Mouse (Mus musculus) G1E (cell line): ENCODE measurements around the gene Pik3c2b. TPM values are rescaled to one million over a fixed set of nuclear protein-coding genes. Genes with fewer than 3 reads are reported as not detected.
"Not testable (repeated sequence)": the region's sequence is repeated elsewhere in the genome, so short reads cannot be mapped to it uniquely, and the experiment has no call there.

ENCODE experiments used
- ATAC-seq: 2 replicates; pipeline ENCODE4 v1.8.0; 2016; ENCODE audit warnings: mild to moderate bottlenecking; ENCODE audit not compliant: insufficient number of reproducible peaks, poor library complexity, low FRiP score, severe bottlenecking; ENCODE audit errors: extremely low read depth
- DNase-seq: peaks from one replicate; pipeline ENCODE4 v3.0.0; 2012; ENCODE audit warnings: low spot score
- H3K27me3 ChIP-seq: 2 replicates; pipeline ENCODE4 v1.6.1; 2012; ENCODE audit warnings: mild to moderate bottlenecking, low read length, inconsistent platforms; ENCODE audit not compliant: insufficient read depth
- H3K36me3 ChIP-seq: replicated peaks from 2 replicates; pipeline ENCODE3; 2012; ENCODE audit warnings: mild to moderate bottlenecking, inconsistent platforms
- H3K4me1 ChIP-seq: 2 replicates; pipeline ENCODE4 v1.6.1; 2012; ENCODE audit warnings: low read depth, low read length, inconsistent platforms, mixed read lengths; ENCODE audit not compliant: insufficient read depth
- H3K4me3 ChIP-seq: 2 replicates; pipeline ENCODE4 v1.5.1; 2012; ENCODE audit warnings: low read depth, mild to moderate bottlenecking, inconsistent platforms, low read length, moderate library complexity, mixed read lengths
- H3K9me3 ChIP-seq: replicated peaks from 2 replicates; pipeline ENCODE4 v1.6.1; 2012; ENCODE audit warnings: inconsistent platforms
- CTCF ChIP-seq: IDR thresholded peaks from 2 replicates; pipeline ENCODE4 v1.5.1; 2012; ENCODE audit warnings: low read depth, low read length, inconsistent platforms, mixed read lengths
- GATA1 ChIP-seq: IDR thresholded peaks from 2 replicates; pipeline ENCODE4 v1.6.1; 2012; ENCODE audit warnings: borderline replicate concordance, low read length, inconsistent platforms, mixed read lengths
- GATA2 ChIP-seq: IDR thresholded peaks from 2 replicates; pipeline ENCODE4 v1.6.1; 2012; ENCODE audit warnings: low read depth, low read length, inconsistent platforms, borderline replicate concordance
- POLR2AphosphoS5 ChIP-seq: IDR thresholded peaks from 2 replicates; pipeline ENCODE4 v1.6.1; 2012; ENCODE audit warnings: low read depth, low read length, inconsistent platforms; ENCODE audit not compliant: insufficient replicate concordance
- TAL1 ChIP-seq: conservative IDR thresholded peaks from 2 replicates; pipeline ENCODE4 v1.6.1; 2012; ENCODE audit warnings: low read depth, low read length, inconsistent platforms, mixed read lengths
- polyA plus RNA-seq: library from polyadenylated mRNA; stranded (reverse); fragments of >175 nt; gene quantifications from 2 replicates; pipeline ENCODE4 v1.2.3, GENCODE M21; 2012
- total RNA-seq, 2 experiments: library from RNA; stranded (forward) in 1 of 2; stranded (reverse) in 1 of 2; fragments of 200-1000 nt in 1 of 2; fragments of >200 nt in 1 of 2; fragmentation: Nextera tagmentation in 1 of 2; gene quantifications; 2 replicates each; pipeline ENCODE4 v1.2.3; 2014 to 2017

Pik3c2b gene
- total and polyA plus RNA-seq, 3 experiments: 0.27 TPM; not detected in 2

GRCm38 (mm10) chr1:133024426-133024825, 21.0 kb upstream of the Pik3c2b start:
- ATAC-seq (no peak), DNase-seq (no peak)
- H3K36me3 ChIP-seq: peaks cover 19% of the 10 kb centered on the region
- TF ChIP-seq TAL1: no peak
- no peaks in the 10 kb centered on the region for H3K27me3 ChIP-seq
- H3K4me3 ChIP-seq: peak overlapping the region; percentile 88
- peaks cover 54% of the 10 kb centered on the region for H3K4me1 ChIP-seq
- no peaks in the 10 kb centered on the region for H3K9me3 ChIP-seq

DNA sequence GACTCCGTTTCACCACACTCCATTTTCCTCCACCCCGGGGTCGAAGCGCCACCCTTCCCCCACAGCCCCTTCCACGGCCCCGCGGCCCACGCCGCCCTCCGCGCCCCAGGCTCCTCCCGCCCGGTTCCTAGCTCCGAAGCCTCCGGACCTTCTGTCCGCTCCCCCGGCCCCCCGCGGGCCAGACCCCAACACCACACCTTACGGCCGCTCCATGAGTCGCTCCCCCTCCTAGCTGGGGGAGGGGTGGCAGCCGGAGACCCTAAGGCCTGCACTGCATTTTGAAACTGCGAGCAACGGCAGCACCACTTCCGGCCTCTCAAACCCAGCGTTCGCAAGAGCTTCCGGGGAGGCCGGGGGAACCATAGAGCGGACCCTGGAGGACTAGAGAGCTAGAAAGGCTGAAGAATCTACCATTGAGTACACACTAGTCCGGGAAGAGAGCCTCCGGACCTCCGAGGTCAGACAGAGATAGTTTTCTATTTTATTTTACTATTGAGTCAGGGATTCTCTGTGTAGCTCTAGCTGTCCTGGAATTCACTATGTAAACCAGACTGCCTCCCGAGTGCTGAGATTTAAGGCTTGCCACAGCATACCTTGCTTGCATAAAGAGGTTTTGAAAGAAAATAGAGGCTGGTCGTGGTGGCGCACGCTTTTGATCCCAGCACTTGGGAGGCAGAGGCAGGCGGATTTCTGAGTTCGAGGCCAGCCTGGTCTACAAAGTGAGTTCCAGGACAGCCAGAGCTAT, 20.2 kb upstream of the Pik3c2b start:
- Histone ChIP-seq H3K4me1 (peaks cover 47% of the 10 kb centered on the region), H3K4me3 (peak overlapping the region; percentile 88), H3K36me3 (peaks cover 16% of the 10 kb centered on the region), H3K9me3 (no peaks in the 10 kb centered on the region), H3K27me3 (no peaks in the 10 kb centered on the region)
- TF ChIP-seq GATA1 (no peak), TAL1 (no peak), POLR2AphosphoS5 (no peak), CTCF (no peak), GATA2 (no peak)
- peak; percentile 97 for DNase-seq
- peak; percentile 97 for ATAC-seq

DNA sequence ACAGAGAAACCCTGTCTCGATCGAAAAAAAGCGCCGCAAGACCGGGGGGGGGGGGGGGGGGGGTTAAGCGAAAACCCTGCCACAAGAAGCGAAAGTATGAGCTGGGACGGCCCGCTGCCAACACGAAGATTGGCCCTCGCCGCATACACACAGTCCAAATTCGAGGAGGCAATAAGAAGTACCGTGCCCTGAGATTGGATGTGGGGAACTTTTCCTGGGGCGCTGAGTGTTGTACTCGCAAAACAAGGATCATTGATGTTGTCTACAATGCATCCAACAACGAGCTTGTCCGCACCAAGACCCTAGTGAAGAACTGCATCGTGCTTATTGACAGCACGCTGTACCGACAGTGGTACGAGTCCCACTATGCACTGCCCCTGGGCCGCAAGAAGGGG, 19.7 kb upstream of the Pik3c2b start:
- not testable (repeated sequence) for H3K27me3 ChIP-seq

GRCm38 (mm10) chr1:133027126-133027525, 18.3 kb upstream of the Pik3c2b start:
- Histone ChIP-seq H3K4me3 (no peak overlapping the region), H3K9me3 (no peaks in the 10 kb centered on the region), H3K36me3 (peaks cover 4% of the 10 kb centered on the region), H3K27me3 (no peaks in the 10 kb centered on the region), H3K4me1 (peaks cover 33% of the 10 kb centered on the region)
- ATAC-seq (no peak), DNase-seq (no peak)
- TF ChIP-seq CTCF (no peak), TAL1 (no peak), POLR2AphosphoS5 (no peak), GATA2 (no peak), GATA1 (no peak)

More for the DNA sequence above, 19.7 kb upstream of the Pik3c2b start:
- H3K9me3 ChIP-seq, DNase-seq, ATAC-seq: not testable (repeated sequence)
- H3K36me3 ChIP-seq: peaks cover 12% of the 10 kb centered on the region
- H3K4me3 ChIP-seq: peak overlapping the region; percentile 88
- peaks cover 42% of the 10 kb centered on the region for H3K4me1 ChIP-seq

DNA sequence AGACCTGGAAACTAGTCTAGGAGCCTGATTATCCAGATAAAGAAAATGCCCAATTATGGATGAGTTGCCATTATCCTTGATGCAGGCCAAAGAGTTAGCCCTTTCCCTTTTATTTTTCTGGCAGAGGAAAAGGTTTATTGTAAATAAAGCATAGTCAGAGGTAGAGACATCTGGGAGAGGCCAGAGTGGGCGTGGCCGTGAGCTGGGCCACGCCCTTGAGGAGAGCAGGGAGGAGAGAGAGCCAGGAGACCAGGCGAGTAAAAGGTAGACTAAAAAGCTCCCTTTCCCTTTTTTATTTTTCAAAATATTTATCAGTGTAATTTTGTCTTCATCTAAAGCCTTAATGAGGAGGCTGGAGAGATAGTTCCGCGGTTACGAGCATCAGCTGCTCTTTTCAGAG, 17.5 kb upstream of the Pik3c2b start:
- H3K27me3 ChIP-seq: no peaks in the 10 kb centered on the region
- no peak overlapping the region; the same call in 1 of the 2 replicates for H3K4me3 ChIP-seq
- peak; percentile 43; the same call in 1 of the 2 replicates for ATAC-seq
- TF ChIP-seq CTCF: no peak
- no peak for TF ChIP-seq GATA1
- no peaks in the 10 kb centered on the region for H3K36me3 ChIP-seq
- H3K9me3 ChIP-seq: no peaks in the 10 kb centered on the region
- DNase-seq: peak; percentile 69
- peaks cover 40% of the 10 kb centered on the region for H3K4me1 ChIP-seq

GRCm38 (mm10) chr1:133029744-133030143, 15.7 kb upstream of the Pik3c2b start:
- ATAC-seq (no peak), DNase-seq (no peak)
- H3K27me3 ChIP-seq: no peaks in the 10 kb centered on the region
- H3K4me1 ChIP-seq: peaks cover 40% of the 10 kb centered on the region
- no peaks in the 10 kb centered on the region for H3K36me3 ChIP-seq
- H3K4me3 ChIP-seq: no peak overlapping the region
- TF ChIP-seq GATA2 (no peak), POLR2AphosphoS5 (no peak), TAL1 (no peak), GATA1 (no peak)
- H3K9me3 ChIP-seq: no peaks in the 10 kb centered on the region

DNA sequence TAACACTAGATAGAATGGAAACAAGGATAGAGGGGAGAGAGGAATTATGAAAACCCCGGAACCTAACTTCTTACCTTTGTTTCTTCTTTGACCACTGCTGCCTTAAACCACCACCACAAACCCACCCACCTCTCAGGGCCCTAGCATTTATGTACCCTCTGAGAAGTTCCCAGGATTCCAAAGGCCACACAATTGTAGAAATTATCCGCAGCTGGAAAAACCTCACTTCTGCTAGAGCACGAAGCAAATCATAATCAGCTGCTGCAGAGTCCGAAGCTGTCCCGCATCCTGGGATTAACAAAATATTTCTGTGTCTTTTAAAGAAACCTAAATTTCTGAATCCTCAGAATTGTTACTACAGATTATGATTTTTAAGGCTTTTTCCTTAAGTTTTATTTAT, 15.0 kb upstream of the Pik3c2b start, which contains the start of gene Mdm4:
TSS of gene Mdm4 (minus strand) at position 101 of the 400 bp plus-strand sequence.
- no peaks in the 10 kb centered on the region for H3K9me3 ChIP-seq
- no peak within 1 kb of the TSS for H3K4me3 ChIP-seq
- DNase-seq (no peak), ATAC-seq (no peak)
- TF ChIP-seq GATA1: no peak
- no peak for TF ChIP-seq TAL1
- TF ChIP-seq POLR2AphosphoS5: no peak
- no peak for TF ChIP-seq GATA2
- TF ChIP-seq CTCF: no peak
- H3K36me3 ChIP-seq: no peaks in the 10 kb centered on the region
- no peaks in the 10 kb centered on the region for H3K27me3 ChIP-seq
- peaks cover 40% of the 10 kb centered on the region for H3K4me1 ChIP-seq
